ENCODE assay signal across 1 mouse cellular context in the genomic region with DNA sequence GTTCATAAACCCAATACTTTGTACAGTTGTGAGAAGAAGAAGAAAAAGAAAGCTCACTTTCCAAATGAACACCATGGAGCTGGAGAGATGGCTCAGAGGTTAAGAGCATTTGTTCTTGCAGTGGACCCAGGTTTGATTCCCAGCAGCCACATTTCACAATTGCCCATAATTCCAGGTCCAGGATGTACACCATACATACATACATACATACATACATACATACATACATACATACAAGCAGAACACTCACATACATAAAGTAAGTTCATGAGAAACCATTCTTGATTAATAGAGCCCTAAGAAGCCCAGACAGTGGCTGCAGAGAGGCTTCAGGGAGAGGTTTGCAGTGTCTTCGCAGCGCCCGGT.
TF ChIP-seq lines count a peak whose summit lies in the region.

No protein-coding gene starts in this region.

TF ChIP-seq in CH12.LX, 34 proteins besides CTCF, POLR2A, EP300 and RAD21 (continued from another document):
- TF ChIP-seq MYC (IDR thresholded peaks at IDR 0.05; ENCODE audit: low read depth, low read length): no peak
- no peak for TF ChIP-seq JUND (conservative IDR thresholded peaks at IDR 0.05; ENCODE audit: low read depth, low read length)
- TF ChIP-seq CHD2 (IDR thresholded peaks at IDR 0.05; ENCODE audit: low read length): no peak
- TF ChIP-seq IRF4 (IDR thresholded peaks at IDR 0.05; ENCODE audit: low read depth, low read length): no peak; the same call in 1 of the 2 replicates
- TF ChIP-seq SMC3 (IDR thresholded peaks at IDR 0.05; ENCODE audit: low read depth, low read length): no peak
- TF ChIP-seq PAX5 (IDR thresholded peaks at IDR 0.05; ENCODE audit: low read length): no peak
- TF ChIP-seq NELFE (IDR thresholded peaks at IDR 0.05; ENCODE audit: low read depth, low read length): no peak
- no peak for TF ChIP-seq BHLHE40 (IDR thresholded peaks at IDR 0.05; ENCODE audit: low read depth, low read length)
- TF ChIP-seq E2F4 (IDR thresholded peaks at IDR 0.05; ENCODE audit: insufficient replicate concordance, low read depth, low read length): no peak
TF ChIP-seq in CH12.LX: peak in this region for 0.
